Comparison of ENCODE assay signal across 7 mouse cellular contexts in genomic region chr6:47828950-47829349, GRCm38 (mm10). TPM values are rescaled to one million over a fixed set of nuclear protein-coding genes. Genes with fewer than 3 reads are reported as not detected.
DNase-seq lines count a peak whose midpoint lies in the region; ATAC-seq and TF ChIP-seq lines count a peak whose summit lies in the region.

No protein-coding gene starts in this region.

- 74% methylated on average over 1 of the region's 1 CpGs for WGBS in thymus, adult 2 months
- 22% methylated on average over 1 of the region's 1 CpGs for WGBS in embryonic facial prominence, embryonic 14.5 days
- 40% methylated on average over 1 of the region's 1 CpGs for WGBS in liver, postnatal 0 days (ENCODE audit: insufficient replicate concordance)

- TF ChIP-seq EP300 in liver, postnatal 0 days (IDR thresholded peaks at IDR 0.05; ENCODE audit: low read depth) = no peak

- peak overlapping the region; percentile 66; the same call in 1 of the 2 replicates for H3K4me2 ChIP-seq in embryonic facial prominence, embryonic 14.5 days (ENCODE audit: low read depth, low read length)
- peak overlapping the region; percentile 96; the same call in 1 of the 2 replicates for H3K4me2 ChIP-seq in liver, postnatal 0 days (ENCODE audit: low read depth, low read length)

- H3K36me3 ChIP-seq in thymus, adult 2 months (ENCODE audit: control insufficient read depth, insufficient read depth, low read length) = no peaks in the 10 kb centered on the region
- H3K36me3 ChIP-seq in embryonic facial prominence, embryonic 14.5 days (ENCODE audit: control insufficient read depth, insufficient read depth, low read length) = 0 out of 2 replicates have a peak, but pooled peaks cover 9% of the 10 kb centered on the region
- H3K36me3 ChIP-seq in liver, postnatal 0 days (replicated peaks; ENCODE audit: insufficient read depth, low read length) = no peaks in the 10 kb centered on the region

- H3K4me1 ChIP-seq in thymus, adult 2 months (replicated peaks; ENCODE audit: control insufficient read depth, insufficient read depth, low read length) = peaks cover 3% of the 10 kb centered on the region; the same call in 1 of the 2 replicates
- H3K4me1 ChIP-seq in embryonic facial prominence, embryonic 14.5 days (ENCODE audit: control insufficient read depth, insufficient read depth, low read length) = 0 out of 2 replicates have a peak, but pooled peaks cover 3% of the 10 kb centered on the region
- peaks cover 12% of the 10 kb centered on the region for H3K4me1 ChIP-seq in liver, postnatal 0 days (ENCODE audit: insufficient read depth)

- TF ChIP-seq POLR2A in thymus, adult 2 months (IDR thresholded peaks at IDR 0.05; ENCODE audit: control insufficient read depth, extremely low read depth, insufficient read depth, low read length, poor library complexity) = no peak

- no peak overlapping the region for H3K4me3 ChIP-seq in thymus, adult 2 months (ENCODE audit: control insufficient read depth, insufficient read depth, low read length)
- no peak overlapping the region for H3K4me3 ChIP-seq in embryonic facial prominence, embryonic 14.5 days (ENCODE audit: low read depth, low read length)
- H3K4me3 ChIP-seq in liver, postnatal 0 days (ENCODE audit: low read depth, low read length) = no peak overlapping the region

- no peaks in the 10 kb centered on the region for H3K9me3 ChIP-seq in embryonic facial prominence, embryonic 14.5 days (ENCODE audit: control insufficient read depth, low read length)
- no peaks in the 10 kb centered on the region for H3K9me3 ChIP-seq in liver, postnatal 0 days (ENCODE audit: low read length)

- no peak overlapping the region for H3K27ac ChIP-seq in thymus, adult 2 months (ENCODE audit: control insufficient read depth, insufficient read depth, low read length)
- no peak overlapping the region for H3K27ac ChIP-seq in embryonic facial prominence, embryonic 14.5 days (replicated peaks; ENCODE audit: low read depth, low read length)
- H3K27ac ChIP-seq in liver, postnatal 0 days (ENCODE audit: low read depth) = no peak overlapping the region

- H3K9ac ChIP-seq in embryonic facial prominence, embryonic 14.5 days (ENCODE audit: low read depth, low read length) = no peak overlapping the region
- no peak overlapping the region for H3K9ac ChIP-seq in liver, postnatal 0 days (replicated peaks)

- ATAC-seq in embryonic facial prominence, embryonic 14.5 days (ENCODE audit: low read depth) = no peak
- peak; percentile 33; the same call in 1 of the 2 replicates for ATAC-seq in liver, postnatal 0 days

- peak; percentile 18 for DNase-seq in thymus, adult 2 months
- DNase-seq in thymus, adult 18-20 months = no peak
- DNase-seq in embryonic facial prominence, embryonic 14.5 days (ENCODE audit: low spot score) = peak; percentile 63
- DNase-seq in liver, postnatal 0 days = no peak
- no peak for DNase-seq in ovary, postnatal 36 days (ENCODE audit: low spot score)
- no peak for DNase-seq in adrenal gland, adult 2 months
- DNase-seq in ovary, adult 18-20 months (ENCODE audit: low spot score) = no peak

- no peaks in the 10 kb centered on the region for H3K27me3 ChIP-seq in thymus, adult 2 months (ENCODE audit: control insufficient read depth, insufficient read depth, low read length)
- no peaks in the 10 kb centered on the region for H3K27me3 ChIP-seq in embryonic facial prominence, embryonic 14.5 days (replicated peaks; ENCODE audit: control insufficient read depth, insufficient read depth, low read length)
- H3K27me3 ChIP-seq in liver, postnatal 0 days (ENCODE audit: insufficient read depth, low read length) = no peaks in the 10 kb centered on the region

- no peak for TF ChIP-seq CTCF in thymus, adult 2 months (IDR thresholded peaks at IDR 0.05; ENCODE audit: borderline replicate concordance, control insufficient read depth, extremely low read depth, insufficient read depth, low read length, poor library complexity)
- peak; percentile 73 for TF ChIP-seq CTCF in liver, postnatal 0 days (IDR thresholded peaks at IDR 0.05; ENCODE audit: low read depth)

RNA-seq across cellular contexts. Expression of gene Zfp786, which starts 1.7 kb away (rescaled TPM):
- 0.24 and 0.31 TPM in 2 replicates for polyA plus RNA-seq in thymus, adult 2 months (2012; rRNA removed)
- 1.9 and 2.4 TPM in 2 replicates for polyA plus RNA-seq in embryonic facial prominence, embryonic 14.5 days (2014; fragmentation: Nextera tagmentation; extraction: Ambion mirVana)
- polyA plus RNA-seq in liver, postnatal 0 days (2015; fragmentation: Nextera tagmentation; extraction: Ambion mirVana) = 0.28 and 0.51 TPM in 2 replicates
- total RNA-seq in adrenal gland, adult 2 months (2021) = under 1 TPM; 0.78 to 0.93 TPM
- 0.30 and 0.37 TPM in 2 replicates for polyA plus RNA-seq in adrenal gland, adult 2 months (2012; rRNA removed)

RNA-seq across cellular contexts. Expression of gene Zfp398, which starts 6.5 kb away (rescaled TPM):
- polyA plus RNA-seq in thymus, adult 2 months (2012; rRNA removed) = 26.5 and 32.0 TPM in 2 replicates
- 8.0 and 8.1 TPM in 2 replicates for polyA plus RNA-seq in embryonic facial prominence, embryonic 14.5 days (2014; fragmentation: Nextera tagmentation; extraction: Ambion mirVana)
- polyA plus RNA-seq in liver, postnatal 0 days (2015; fragmentation: Nextera tagmentation; extraction: Ambion mirVana) = 1.4 and 1.6 TPM in 2 replicates
- 10 to 100 TPM; 10.5 to 12.1 TPM for total RNA-seq in adrenal gland, adult 2 months (2021)
- polyA plus RNA-seq in adrenal gland, adult 2 months (2012; rRNA removed) = 11.7 and 13.4 TPM in 2 replicates

RNA-seq across cellular contexts. Expression of gene Pdia4, which starts 15.7 kb away (rescaled TPM):
- polyA plus RNA-seq in thymus, adult 2 months (2012; rRNA removed) = 24.7 and 25.4 TPM in 2 replicates
- polyA plus RNA-seq in embryonic facial prominence, embryonic 14.5 days (2014; fragmentation: Nextera tagmentation; extraction: Ambion mirVana) = 262 and 270 TPM in 2 replicates
- polyA plus RNA-seq in liver, postnatal 0 days (2015; fragmentation: Nextera tagmentation; extraction: Ambion mirVana) = 101 and 116 TPM in 2 replicates
- total RNA-seq in adrenal gland, adult 2 months (2021) = 100 to 1,000 TPM in 1 of 2 experiments, 10 to 100 TPM in 1; 93.2 to 114 TPM
- polyA plus RNA-seq in adrenal gland, adult 2 months (2012; rRNA removed) = 7.9 and 8.7 TPM in 2 replicates

RNA-seq across cellular contexts. Expression of gene Zfp282, which starts 48.1 kb away (rescaled TPM):
- 13.8 and 15.0 TPM in 2 replicates for polyA plus RNA-seq in thymus, adult 2 months (2012; rRNA removed)
- 13.6 and 15.7 TPM in 2 replicates for polyA plus RNA-seq in embryonic facial prominence, embryonic 14.5 days (2014; fragmentation: Nextera tagmentation; extraction: Ambion mirVana)
- polyA plus RNA-seq in liver, postnatal 0 days (2015; fragmentation: Nextera tagmentation; extraction: Ambion mirVana) = 2.0 and 2.4 TPM in 2 replicates
- total RNA-seq in adrenal gland, adult 2 months (2021) = 1 to 10 TPM; 7.0 to 9.2 TPM
- 6.9 and 7.1 TPM in 2 replicates for polyA plus RNA-seq in adrenal gland, adult 2 months (2012; rRNA removed)

Comparison
In these comparisons a context has a peak if more than half of its experiments do, and no peak if none do; other contexts are left out.
1. DNase-seq: peak in thymus, adult 2 months (single experiment) and embryonic facial prominence, embryonic 14.5 days (single experiment); none in thymus, adult 18-20 months (0 of 2), liver, postnatal 0 days (single experiment), ovary, postnatal 36 days (single experiment), adrenal gland, adult 2 months (single experiment) and ovary, adult 18-20 months (single experiment).